Comparison of ENCODE assay signal across 9 mouse cellular contexts in genomic region chr9:58198801-58199371, GRCm38 (mm10). TPM values are rescaled to one million over a fixed set of nuclear protein-coding genes. Genes with fewer than 3 reads are reported as not detected.
DNase-seq lines count a peak whose midpoint lies in the region; ATAC-seq and TF ChIP-seq lines count a peak whose summit lies in the region.
"Had no signal": no experiment of that assay in that cellular context is flagged by ENCODE, and none has a peak within 500 bp of the region (broad histone marks: within the 10 kb centered on the region; RNA-seq: fewer than 3 reads in every experiment).

No protein-coding gene starts in this region.

- H3K9ac ChIP-seq in lung, embryonic 14.5 days: no peak overlapping the region
- H3K9ac ChIP-seq in forebrain, embryonic 15.5 days (replicated peaks): peak overlapping the region; percentile 70
- peak overlapping the region; percentile 48 for H3K9ac ChIP-seq in midbrain, embryonic 14.5 days (replicated peaks; ENCODE audit: low read length)
- H3K9ac ChIP-seq: liver, embryonic 14.5 days had no signal

- 2% methylated on average over 38 of the region's 38 CpGs for WGBS in lung, embryonic 14.5 days
- WGBS in forebrain, embryonic 15.5 days: 4% methylated on average over 38 of the region's 38 CpGs
- 1% methylated on average over 38 of the region's 38 CpGs for WGBS in midbrain, embryonic 14.5 days

- 0 out of 2 replicates have a peak overlapping the region, but pooled peaks have one; percentile 8 for H3K4me3 ChIP-seq in lung, embryonic 14.5 days (ENCODE audit: low read depth, low read length)
- peak overlapping the region; percentile 54 for H3K4me3 ChIP-seq in forebrain, embryonic 15.5 days
- peak overlapping the region; percentile 41 for H3K4me3 ChIP-seq in midbrain, embryonic 14.5 days (replicated peaks; ENCODE audit: low read depth, low read length)

- DNase-seq in cerebellum, adult 11-12 months: peak; percentile 41
- no peak for DNase-seq in lung, embryonic 14.5 days
- no peak for DNase-seq in lung, postnatal 25 days (ENCODE audit: low spot score)
- peak; percentile 56 for DNase-seq in midbrain, embryonic 14.5 days
- DNase-seq in yolk sac, embryonic 10.5 days (ENCODE audit: low spot score): no peak
- DNase-seq in kidney, postnatal 36 days: no peak

- H3K4me1 ChIP-seq in lung, embryonic 14.5 days (ENCODE audit: insufficient read depth): peaks cover 11% of the 10 kb centered on the region
- H3K4me1 ChIP-seq in forebrain, embryonic 15.5 days: peaks cover 81% of the 10 kb centered on the region
- peaks cover 31% of the 10 kb centered on the region for H3K4me1 ChIP-seq in midbrain, embryonic 14.5 days (ENCODE audit: control insufficient read depth, insufficient read depth, low read length)

- no peak for ATAC-seq in cerebellum, adult (ENCODE audit: insufficient number of reproducible peaks, low FRiP score, low TSS enrichment)
- ATAC-seq in lung, embryonic 14.5 days (ENCODE audit: insufficient read depth): no peak
- ATAC-seq in forebrain, embryonic 15.5 days (replicated peaks): no peak
- no peak for ATAC-seq in midbrain, embryonic 14.5 days (ENCODE audit: low FRiP score, low TSS enrichment)

- TF ChIP-seq CTCF in lung, embryonic 14.5 days (IDR thresholded peaks at IDR 0.05; ENCODE audit: low read depth): no peak

- H3K36me3 ChIP-seq in lung, embryonic 14.5 days (ENCODE audit: insufficient read depth): no peaks in the 10 kb centered on the region
- H3K36me3 ChIP-seq in forebrain, embryonic 15.5 days: no peaks in the 10 kb centered on the region
- no peaks in the 10 kb centered on the region for H3K36me3 ChIP-seq in midbrain, embryonic 14.5 days (ENCODE audit: control insufficient read depth, insufficient read depth, low read length)

- peaks cover 99% of the 10 kb centered on the region for H3K27me3 ChIP-seq in lung, embryonic 14.5 days (ENCODE audit: insufficient read depth, low read length)
- peaks cover 42% of the 10 kb centered on the region; the same call in 1 of the 2 replicates for H3K27me3 ChIP-seq in forebrain, embryonic 15.5 days
- peaks cover 77% of the 10 kb centered on the region for H3K27me3 ChIP-seq in midbrain, embryonic 14.5 days (ENCODE audit: control insufficient read depth, insufficient read depth, low read length)

- peak overlapping the region; percentile 33; the same call in 1 of the 2 replicates for H3K4me2 ChIP-seq in lung, embryonic 14.5 days
- H3K4me2 ChIP-seq in forebrain, embryonic 15.5 days (replicated peaks): peak overlapping the region; percentile 77
- peak overlapping the region; percentile 63 for H3K4me2 ChIP-seq in midbrain, embryonic 14.5 days (ENCODE audit: low read length)

- no peak overlapping the region for H3K27ac ChIP-seq in lung, embryonic 14.5 days (ENCODE audit: low read depth)
- peak overlapping the region; percentile 97 for H3K27ac ChIP-seq in forebrain, embryonic 15.5 days (replicated peaks)
- H3K27ac ChIP-seq in midbrain, embryonic 14.5 days (replicated peaks; ENCODE audit: low read depth, low read length): peak overlapping the region; percentile 90
- H3K27ac ChIP-seq: liver, embryonic 14.5 days had no signal

- H3K9me3 ChIP-seq in lung, embryonic 14.5 days (ENCODE audit: low read depth, low read length): no peaks in the 10 kb centered on the region
- H3K9me3 ChIP-seq in forebrain, embryonic 15.5 days: no peaks in the 10 kb centered on the region
- H3K9me3 ChIP-seq in midbrain, embryonic 14.5 days (ENCODE audit: control insufficient read depth, low read length): no peaks in the 10 kb centered on the region

RNA-seq across cellular contexts. Expression of gene Islr, which starts 5.2 kb away (rescaled TPM):
- 56.9 and 60.2 TPM in 2 replicates for polyA plus RNA-seq in lung, embryonic 14.5 days (2014; fragmentation: Nextera tagmentation; extraction: Ambion mirVana)
- polyA plus RNA-seq in forebrain, embryonic 15.5 days (2015; fragmentation: Nextera tagmentation; extraction: Ambion mirVana): 15.1 and 16.9 TPM in 2 replicates
- polyA plus RNA-seq in midbrain, embryonic 14.5 days (2014; fragmentation: Nextera tagmentation; extraction: Ambion mirVana): 2.4 and 16.6 TPM in 2 replicates

RNA-seq across cellular contexts. Expression of gene Islr2, which starts 5.2 kb away (rescaled TPM):
- polyA plus RNA-seq in lung, embryonic 14.5 days (2014; fragmentation: Nextera tagmentation; extraction: Ambion mirVana): not detected in 2 replicates
- polyA plus RNA-seq in forebrain, embryonic 15.5 days (2015; fragmentation: Nextera tagmentation; extraction: Ambion mirVana): 83.3 and 83.4 TPM in 2 replicates
- polyA plus RNA-seq in midbrain, embryonic 14.5 days (2014; fragmentation: Nextera tagmentation; extraction: Ambion mirVana): 51.6 and 96.9 TPM in 2 replicates

RNA-seq across cellular contexts. Expression of gene Pml, which starts 50.7 kb away (rescaled TPM):
- polyA plus RNA-seq in lung, embryonic 14.5 days (2014; fragmentation: Nextera tagmentation; extraction: Ambion mirVana): 21.4 and 23.2 TPM in 2 replicates
- polyA plus RNA-seq in forebrain, embryonic 15.5 days (2015; fragmentation: Nextera tagmentation; extraction: Ambion mirVana): 7.5 and 8.8 TPM in 2 replicates
- polyA plus RNA-seq in midbrain, embryonic 14.5 days (2014; fragmentation: Nextera tagmentation; extraction: Ambion mirVana): 3.8 and 3.9 TPM in 2 replicates

RNA-seq across cellular contexts. Expression of gene Stoml1, which starts 54.1 kb away (rescaled TPM):
- 23.2 and 27.1 TPM in 2 replicates for polyA plus RNA-seq in lung, embryonic 14.5 days (2014; fragmentation: Nextera tagmentation; extraction: Ambion mirVana)
- polyA plus RNA-seq in forebrain, embryonic 15.5 days (2015; fragmentation: Nextera tagmentation; extraction: Ambion mirVana): 107 and 109 TPM in 2 replicates
- 96.4 and 115 TPM in 2 replicates for polyA plus RNA-seq in midbrain, embryonic 14.5 days (2014; fragmentation: Nextera tagmentation; extraction: Ambion mirVana)

Comparison
In these comparisons a context has a peak if more than half of its experiments do, and no peak if none do; other contexts are left out.
1. DNase-seq: peak in cerebellum, adult 11-12 months (single experiment) and midbrain, embryonic 14.5 days (single experiment); none in lung, embryonic 14.5 days (single experiment), lung, postnatal 25 days (single experiment), yolk sac, embryonic 10.5 days (single experiment) and kidney, postnatal 36 days (0 of 2).
2. RNA of gene Islr2, which starts 5.2 kb away (polyA plus RNA-seq): 83.3 to 83.4 TPM in forebrain, embryonic 15.5 days and 51.6 to 96.9 TPM in midbrain, embryonic 14.5 days; not detected in lung, embryonic 14.5 days; every median in the first group is over 10 times any median in the second.
3. Peak in every context shown above with its lines, with median percentiles within 50 percentile points of each other: H3K4me2 ChIP-seq and H3K4me3 ChIP-seq.